Mouse (Mus musculus): ENCODE measurements at regions not wholly inside any gene's neighbourhood (a gene's known extent, or its start where the extent isn't known, plus 50 kb on each side); places are given as distances from the start of the nearest gene placed in this dataset.

- Histone ChIP-seq H3K27me3 (replicated peaks; ENCODE audit: control insufficient read depth, insufficient read depth, low read length) (no peaks in the 10 kb centered on the region), H3K4me1 (ENCODE audit: control insufficient read depth, insufficient read depth, low read length) (peaks cover 18% of the 10 kb centered on the region), H3K27ac (ENCODE audit: low read length) (peak overlapping the region; percentile 11; the same call in 1 of the 2 replicates), H3K36me3 (ENCODE audit: control insufficient read depth, insufficient read depth, low read length) (no peaks in the 10 kb centered on the region), H3K4me2 (ENCODE audit: low read depth, low read length) (no peak overlapping the region), H3K9me3 (ENCODE audit: control insufficient read depth, low read length) (no peaks in the 10 kb centered on the region), H3K4me3 (ENCODE audit: low read length) (no peak overlapping the region), H3K9ac (ENCODE audit: low read depth, low read length) (no peak overlapping the region)
- ATAC-seq, result no peak
- 47% methylated on average over 6 of the region's 6 CpGs for WGBS
Observed at GRCm38 (mm10) chr1:64301530-64302061, 179.5 kb upstream of the Klf7 start.

- ATAC-seq, result peak; percentile 43
- Histone ChIP-seq H3K9me3 (ENCODE audit: control insufficient read depth, low read length) (no peaks in the 10 kb centered on the region), H3K36me3 (ENCODE audit: control insufficient read depth, insufficient read depth, low read length) (no peaks in the 10 kb centered on the region), H3K27ac (ENCODE audit: low read length) (peak overlapping the region; percentile 11; the same call in 1 of the 2 replicates), H3K4me1 (ENCODE audit: control insufficient read depth, insufficient read depth, low read length) (peaks cover 16% of the 10 kb centered on the region), H3K4me2 (ENCODE audit: low read depth, low read length) (no peak overlapping the region), H3K9ac (ENCODE audit: low read depth, low read length) (no peak overlapping the region), H3K4me3 (ENCODE audit: low read length) (no peak overlapping the region), H3K27me3 (replicated peaks; ENCODE audit: control insufficient read depth, insufficient read depth, low read length) (no peaks in the 10 kb centered on the region)
- 77% methylated on average over 8 of the region's 8 CpGs for WGBS
Observed at GRCm38 (mm10) chr1:64300951-64301529, 179.0 kb upstream of the Klf7 start.

- H3K36me3 ChIP-seq (ENCODE audit: control insufficient read depth, insufficient read depth, low read length), result no peaks in the 10 kb centered on the region
- WGBS, result 52% methylated on average over 2 of the region's 2 CpGs
- no peaks in the 10 kb centered on the region for H3K9me3 ChIP-seq (ENCODE audit: control insufficient read depth, low read length)
Observed at GRCm38 (mm10) chr1:64298950-64299349, 176.9 kb upstream of the Klf7 start.

GRCm38 (mm10) chr1:64298188-64298587, 176.1 kb upstream of the Klf7 start:
- H3K4me1 ChIP-seq (ENCODE audit: control insufficient read depth, insufficient read depth, low read length), result peaks cover 9% of the 10 kb centered on the region
- ATAC-seq, result no peak
- WGBS, result 93% methylated on average over 14 of the region's 14 CpGs

More at GRCm38 (mm10) chr1:64298950-64299349, 176.9 kb upstream of the Klf7 start:
- H3K4me1 ChIP-seq (ENCODE audit: control insufficient read depth, insufficient read depth, low read length), result peaks cover 9% of the 10 kb centered on the region
- no peaks in the 10 kb centered on the region for H3K27me3 ChIP-seq (replicated peaks; ENCODE audit: control insufficient read depth, insufficient read depth, low read length)
- H3K4me3 ChIP-seq (ENCODE audit: low read length), result no peak overlapping the region
- ATAC-seq, result no peak
- no peak overlapping the region for H3K27ac ChIP-seq (ENCODE audit: low read length)
- no peak overlapping the region for H3K9ac ChIP-seq (ENCODE audit: low read depth, low read length)
- H3K4me2 ChIP-seq (ENCODE audit: low read depth, low read length), result no peak overlapping the region

GRCm38 (mm10) chr1:64297343-64297742, 175.3 kb upstream of the Klf7 start:
- Histone ChIP-seq H3K4me2 (ENCODE audit: low read depth, low read length) (no peak overlapping the region), H3K36me3 (ENCODE audit: control insufficient read depth, insufficient read depth, low read length) (no peaks in the 10 kb centered on the region), H3K9me3 (ENCODE audit: control insufficient read depth, low read length) (no peaks in the 10 kb centered on the region), H3K9ac (ENCODE audit: low read depth, low read length) (no peak overlapping the region), H3K4me1 (ENCODE audit: control insufficient read depth, insufficient read depth, low read length) (peaks cover 9% of the 10 kb centered on the region), H3K4me3 (ENCODE audit: low read length) (no peak overlapping the region), H3K27ac (ENCODE audit: low read length) (no peak overlapping the region), H3K27me3 (replicated peaks; ENCODE audit: control insufficient read depth, insufficient read depth, low read length) (no peaks in the 10 kb centered on the region)
- WGBS, result 77% methylated on average over 5 of the region's 5 CpGs
- ATAC-seq, result no peak

More at GRCm38 (mm10) chr1:64298188-64298587, 176.1 kb upstream of the Klf7 start:
- no peak overlapping the region for H3K27ac ChIP-seq (ENCODE audit: low read length)
- H3K4me3 ChIP-seq (ENCODE audit: low read length), result no peak overlapping the region
- H3K4me2 ChIP-seq (ENCODE audit: low read depth, low read length), result no peak overlapping the region
- H3K27me3 ChIP-seq (replicated peaks; ENCODE audit: control insufficient read depth, insufficient read depth, low read length), result no peaks in the 10 kb centered on the region
- H3K9ac ChIP-seq (ENCODE audit: low read depth, low read length), result no peak overlapping the region
- no peaks in the 10 kb centered on the region for H3K36me3 ChIP-seq (ENCODE audit: control insufficient read depth, insufficient read depth, low read length)
- H3K9me3 ChIP-seq (ENCODE audit: control insufficient read depth, low read length), result no peaks in the 10 kb centered on the region

GRCm38 (mm10) chr1:64295512-64295945, 173.4 kb upstream of the Klf7 start:
- Histone ChIP-seq H3K4me2 (ENCODE audit: low read depth, low read length) (peak overlapping the region; percentile 14), H3K9ac (ENCODE audit: low read depth, low read length) (no peak overlapping the region; the same call in 1 of the 2 replicates), H3K4me3 (ENCODE audit: low read length) (no peak overlapping the region), H3K4me1 (ENCODE audit: control insufficient read depth, insufficient read depth, low read length) (peaks cover 4% of the 10 kb centered on the region), H3K9me3 (ENCODE audit: control insufficient read depth, low read length) (no peaks in the 10 kb centered on the region), H3K36me3 (ENCODE audit: control insufficient read depth, insufficient read depth, low read length) (no peaks in the 10 kb centered on the region), H3K27me3 (replicated peaks; ENCODE audit: control insufficient read depth, insufficient read depth, low read length) (no peaks in the 10 kb centered on the region), H3K27ac (ENCODE audit: low read length) (peak overlapping the region; percentile 17; the same call in 1 of the 2 replicates)
- WGBS, result 30% methylated on average over 6 of the region's 6 CpGs
- peak; percentile 76 for ATAC-seq

- H3K4me2 ChIP-seq (ENCODE audit: low read depth, low read length), result peak overlapping the region; percentile 14
Observed at GRCm38 (mm10) chr1:64295051-64295450, 173.0 kb upstream of the Klf7 start.

GRCm38 (mm10) chr1:64288812-64289447, 166.8 kb upstream of the Klf7 start:
- Histone ChIP-seq H3K27ac (ENCODE audit: low read length) (no peak overlapping the region), H3K9ac (ENCODE audit: low read depth, low read length) (0 out of 2 replicates have a peak overlapping the region, but pooled peaks have one; percentile 3), H3K4me1 (ENCODE audit: control insufficient read depth, insufficient read depth, low read length) (no peaks in the 10 kb centered on the region), H3K4me3 (ENCODE audit: low read length) (no peak overlapping the region), H3K4me2 (ENCODE audit: low read depth, low read length) (peak overlapping the region; percentile 17), H3K27me3 (replicated peaks; ENCODE audit: control insufficient read depth, insufficient read depth, low read length) (no peaks in the 10 kb centered on the region), H3K9me3 (ENCODE audit: control insufficient read depth, low read length) (no peaks in the 10 kb centered on the region), H3K36me3 (ENCODE audit: control insufficient read depth, insufficient read depth, low read length) (no peaks in the 10 kb centered on the region)
- peak; percentile 83 for ATAC-seq
- WGBS, result 32% methylated on average over 12 of the region's 12 CpGs

More at GRCm38 (mm10) chr1:64295051-64295450, 173.0 kb upstream of the Klf7 start:
- no peaks in the 10 kb centered on the region for H3K27me3 ChIP-seq (replicated peaks; ENCODE audit: control insufficient read depth, insufficient read depth, low read length)
- 55% methylated on average over 7 of the region's 7 CpGs for WGBS
- H3K4me3 ChIP-seq (ENCODE audit: low read length), result no peak overlapping the region
- no peaks in the 10 kb centered on the region for H3K9me3 ChIP-seq (ENCODE audit: control insufficient read depth, low read length)
- ATAC-seq, result peak; percentile 83
- peak overlapping the region; percentile 17; the same call in 1 of the 2 replicates for H3K27ac ChIP-seq (ENCODE audit: low read length)
- H3K9ac ChIP-seq (ENCODE audit: low read depth, low read length), result no peak overlapping the region
- H3K4me1 ChIP-seq (ENCODE audit: control insufficient read depth, insufficient read depth, low read length), result peaks cover 4% of the 10 kb centered on the region
- no peaks in the 10 kb centered on the region for H3K36me3 ChIP-seq (ENCODE audit: control insufficient read depth, insufficient read depth, low read length)

GRCm38 (mm10) chr1:64287068-64287467, 165.0 kb upstream of the Klf7 start:
- no peaks in the 10 kb centered on the region for H3K36me3 ChIP-seq (ENCODE audit: control insufficient read depth, insufficient read depth, low read length)
- no peak overlapping the region for H3K9ac ChIP-seq (ENCODE audit: low read depth, low read length)
- no peaks in the 10 kb centered on the region for H3K9me3 ChIP-seq (ENCODE audit: control insufficient read depth, low read length)
- H3K27ac ChIP-seq (ENCODE audit: low read length), result no peak overlapping the region
- no peaks in the 10 kb centered on the region for H3K27me3 ChIP-seq (replicated peaks; ENCODE audit: control insufficient read depth, insufficient read depth, low read length)
- no peaks in the 10 kb centered on the region for H3K4me1 ChIP-seq (ENCODE audit: control insufficient read depth, insufficient read depth, low read length)
- no peak overlapping the region for H3K4me3 ChIP-seq (ENCODE audit: low read length)
- ATAC-seq, result peak; percentile 41; the same call in 1 of the 2 replicates
- no peak overlapping the region for H3K4me2 ChIP-seq (ENCODE audit: low read depth, low read length)
- 61% methylated on average over 2 of the region's 2 CpGs for WGBS
